ENCODE assay signal across 17 mouse cellular contexts in genomic region chr8:57644281-57644680, GRCm38 (mm10).
"Had no signal": no experiment of that assay in that cellular context is flagged by ENCODE, and none has a peak within 500 bp of the region (broad histone marks: within the 10 kb centered on the region; RNA-seq: fewer than 3 reads in every experiment).

No protein-coding gene starts in this region.

- H3K27ac ChIP-seq: intestine, embryonic 15.5 days; liver, embryonic 15.5 days; macrophage; midbrain, embryonic 15.5 days; neural tube, embryonic 13.5 days had no signal

- H3K9ac ChIP-seq: intestine, embryonic 15.5 days; liver, embryonic 15.5 days; lung, embryonic 14.5 days; midbrain, embryonic 15.5 days; neural tube, embryonic 13.5 days had no signal

- H3K4me3 ChIP-seq: intestine, embryonic 15.5 days; liver, embryonic 15.5 days; midbrain, embryonic 15.5 days; myocyte; neural tube, embryonic 13.5 days had no signal

- H3K36me3 ChIP-seq: intestine, embryonic 15.5 days; liver, embryonic 15.5 days; midbrain, embryonic 15.5 days; neural tube, embryonic 13.5 days had no signal

- ATAC-seq: intestine, embryonic 15.5 days had no signal

- H3K4me1 ChIP-seq: midbrain, embryonic 15.5 days had no signal

- H3K9me3 ChIP-seq: intestine, embryonic 15.5 days; liver, embryonic 15.5 days; megakaryocyte, embryonic 14.5 days; midbrain, embryonic 15.5 days; neural tube, embryonic 13.5 days had no signal

- H3K27me3 ChIP-seq: intestine, embryonic 15.5 days; liver, embryonic 15.5 days; megakaryocyte, embryonic 14.5 days; neural tube, embryonic 13.5 days had no signal

- DNase-seq: kidney, adult 11 months; kidney, adult 9 months; kidney, postnatal 14 days; kidney, postnatal 4 days; layer of hippocampus, adult 9-11 months; lung, embryonic 14.5 days; thymus, adult 2 months; thymus, postnatal 14 days; thymus, postnatal 4 days had no signal

- H3K4me2 ChIP-seq: intestine, embryonic 15.5 days; liver, embryonic 15.5 days; lung, embryonic 14.5 days; midbrain, embryonic 11.5 days; midbrain, embryonic 15.5 days; neural tube, embryonic 13.5 days had no signal
